Mouse (Mus musculus) cortical plate, adult 2 months (tissue): ENCODE results near the gene Snx3. TPM values are rescaled to one million over a fixed set of nuclear protein-coding genes. Genes with fewer than 3 reads are reported as not detected.

ENCODE experiments used
- H3K27ac ChIP-seq: fragments of 200-500 bp; 2 replicates; pipeline ENCODE4 v1.5.1; 2012; ENCODE audit warnings: low read length, control low read depth, inconsistent platforms; ENCODE audit not compliant: insufficient read depth
- H3K4me1 ChIP-seq: fragments of 200-500 bp; 2 replicates; pipeline ENCODE4 v1.6.1; 2011; ENCODE audit warnings: low read length; ENCODE audit not compliant: control insufficient read depth, insufficient read depth
- H3K4me3 ChIP-seq: fragments of 200-500 bp; 2 replicates; pipeline ENCODE4 v1.5.1; 2011; ENCODE audit warnings: mild to moderate bottlenecking, low read length, control low read depth; ENCODE audit not compliant: insufficient read depth
- CTCF ChIP-seq: fragments of 200-500 bp; IDR thresholded peaks from 2 replicates; pipeline ENCODE4 v1.5.1; 2011; ENCODE audit warnings: mild to moderate bottlenecking, control low read depth, low read length; ENCODE audit not compliant: insufficient read depth; ENCODE audit errors: extremely low read depth
- POLR2A ChIP-seq: fragments of 200-500 bp; IDR thresholded peaks from 2 replicates; pipeline ENCODE4 v1.6.1; 2011; ENCODE audit warnings: mild to moderate bottlenecking, low read length, control low read depth; ENCODE audit not compliant: insufficient read depth; ENCODE audit errors: extremely low read depth
- polyA plus RNA-seq: library from polyadenylated mRNA; depleted of rRNA; stranded (reverse); fragments of >200 nt; gene quantifications from 2 replicates; pipeline ENCODE4 v1.2.3, GENCODE M21; 2012

Snx3 gene
- polyA plus RNA-seq, 1 experiment = 435 TPM

DNA sequence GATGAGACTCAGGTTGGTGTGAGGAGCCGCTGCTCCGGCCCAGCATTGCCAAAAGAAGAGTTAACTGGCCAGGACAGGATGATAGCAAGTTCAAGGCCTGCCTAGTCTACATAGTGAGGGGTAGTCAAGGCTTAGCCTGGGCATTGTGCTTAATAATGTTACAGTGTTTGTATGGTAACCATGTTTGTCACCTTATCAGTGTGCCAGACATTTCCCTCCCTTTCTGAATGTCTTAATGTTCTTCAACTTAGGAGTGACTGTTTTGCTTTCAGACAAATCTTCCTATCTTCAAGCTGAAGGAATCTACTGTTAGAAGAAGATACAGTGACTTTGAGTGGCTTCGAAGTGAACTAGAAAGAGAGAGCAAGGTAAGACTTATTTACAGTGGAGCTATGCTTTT lies 23.9 kb downstream of the Snx3 start:
- H3K4me3 ChIP-seq = no peak overlapping the region
- no peaks in the 10 kb centered on the region for H3K4me1 ChIP-seq
- no peak overlapping the region for H3K27ac ChIP-seq
- TF ChIP-seq CTCF (no peak), POLR2A (no peak)

DNA sequence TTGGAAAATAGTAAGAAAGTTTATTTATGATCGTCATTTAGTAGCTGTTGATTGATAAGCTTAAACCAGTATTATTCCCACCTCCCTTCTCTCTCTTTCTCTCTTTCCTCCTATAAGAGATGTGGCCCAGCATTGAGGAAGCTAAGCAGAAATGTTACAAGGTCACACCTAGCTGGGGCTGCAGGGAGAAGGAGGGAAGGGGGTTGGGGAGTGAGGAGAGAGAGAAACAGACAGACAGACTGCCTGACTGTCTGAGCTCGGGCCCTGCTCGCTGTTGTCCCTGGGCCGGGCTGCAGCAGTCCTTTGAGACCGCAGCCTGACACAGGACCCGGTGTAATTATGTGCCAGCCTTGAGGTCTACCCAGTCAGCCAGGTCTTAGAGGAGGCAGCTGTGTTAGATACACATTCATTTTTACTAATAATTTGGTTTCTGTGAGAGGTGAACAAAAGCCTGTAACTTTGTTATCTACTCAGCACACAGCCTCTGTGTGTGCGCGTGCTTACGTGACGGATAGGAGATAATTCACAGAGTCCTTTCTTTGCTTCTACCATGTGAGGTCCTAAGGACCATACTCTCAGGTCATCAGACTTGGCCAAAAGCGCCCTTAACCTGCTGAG lies 32.1 kb downstream of the Snx3 start:
- Histone ChIP-seq H3K4me1 (no peaks in the 10 kb centered on the region), H3K4me3 (no peak overlapping the region), H3K27ac (no peak overlapping the region)
- TF ChIP-seq POLR2A (no peak), CTCF (no peak)

DNA sequence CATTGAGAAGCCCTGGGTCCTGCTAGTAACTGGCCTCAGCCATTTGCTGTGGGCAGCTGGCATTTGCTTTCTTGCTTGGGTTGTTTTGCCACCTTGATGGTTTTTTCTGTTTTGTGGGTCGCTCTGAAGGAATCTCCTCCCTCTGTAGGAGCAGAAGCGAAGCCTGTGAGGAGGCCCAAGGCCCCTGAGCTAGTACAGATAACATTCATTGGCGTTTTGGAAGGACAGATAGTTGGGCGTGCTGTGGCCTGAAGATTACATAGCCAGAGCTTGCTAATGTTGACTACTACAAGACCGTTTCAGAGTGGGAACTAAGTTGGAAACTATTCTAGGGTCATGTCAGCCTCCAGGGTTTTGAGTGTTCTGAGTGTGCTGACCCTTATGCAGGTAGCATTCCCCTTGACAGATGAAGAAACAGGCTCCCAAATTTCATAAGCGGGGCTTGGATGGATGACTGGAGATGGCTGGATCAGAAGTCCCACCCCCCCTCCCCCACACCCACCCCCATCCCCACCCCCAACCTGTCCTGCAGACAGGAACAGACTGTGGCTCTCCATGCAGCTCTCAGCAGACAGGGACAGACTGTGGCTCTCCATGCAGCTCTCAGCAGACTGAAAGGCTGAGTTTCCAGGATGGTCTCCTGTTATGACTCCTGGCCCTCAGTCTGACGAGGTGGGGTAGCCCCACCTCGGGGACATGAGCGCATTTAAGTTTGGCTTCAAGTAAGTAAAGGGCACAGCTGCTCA lies 35.9 kb downstream of the Snx3 start:
- H3K27ac ChIP-seq = no peak overlapping the region
- TF ChIP-seq CTCF = no peak
- TF ChIP-seq POLR2A = no peak
- no peaks in the 10 kb centered on the region for H3K4me1 ChIP-seq
- no peak overlapping the region for H3K4me3 ChIP-seq

DNA sequence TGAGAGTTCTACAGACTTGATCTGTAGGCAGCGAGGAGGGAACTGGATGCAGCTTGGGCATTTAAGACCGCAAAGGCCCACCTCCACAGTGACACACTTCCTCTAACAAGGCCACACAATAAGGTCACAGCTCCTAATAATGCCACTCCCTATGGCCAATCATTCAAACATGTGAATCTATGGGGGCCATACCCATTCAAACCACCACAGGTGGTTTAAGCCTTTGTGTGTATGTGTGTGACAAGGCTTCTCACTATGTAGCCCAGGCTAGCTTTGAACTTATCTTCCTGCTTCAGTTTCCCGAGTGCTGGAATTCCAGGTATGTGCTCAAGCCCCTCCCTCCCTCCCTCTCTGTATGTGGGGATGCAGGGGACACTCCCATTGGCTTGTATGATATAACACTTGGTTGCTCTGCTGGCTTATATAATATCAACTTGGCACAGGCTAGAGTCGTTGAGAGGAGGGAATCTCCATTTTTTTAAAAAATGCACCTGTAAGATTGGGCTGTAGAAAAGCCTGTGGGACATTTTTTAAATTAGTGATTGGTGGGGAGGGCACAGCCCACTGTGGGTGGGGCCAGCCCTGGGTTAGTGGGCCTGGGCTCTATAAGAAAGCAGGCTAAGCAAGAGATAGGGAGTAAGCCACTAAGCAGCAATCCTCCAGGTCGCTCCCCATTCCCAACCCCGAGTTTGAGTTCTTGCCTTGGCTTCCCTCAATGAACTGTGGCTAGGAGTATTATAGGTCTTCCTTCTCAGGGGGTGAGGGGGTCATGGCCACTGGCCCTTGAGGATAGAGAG lies 44.1 kb downstream of the Snx3 start:
- Histone ChIP-seq H3K4me3 (no peak overlapping the region), H3K4me1 (no peaks in the 10 kb centered on the region), H3K27ac (no peak overlapping the region)
- no peak for TF ChIP-seq CTCF
- no peak for TF ChIP-seq POLR2A

DNA sequence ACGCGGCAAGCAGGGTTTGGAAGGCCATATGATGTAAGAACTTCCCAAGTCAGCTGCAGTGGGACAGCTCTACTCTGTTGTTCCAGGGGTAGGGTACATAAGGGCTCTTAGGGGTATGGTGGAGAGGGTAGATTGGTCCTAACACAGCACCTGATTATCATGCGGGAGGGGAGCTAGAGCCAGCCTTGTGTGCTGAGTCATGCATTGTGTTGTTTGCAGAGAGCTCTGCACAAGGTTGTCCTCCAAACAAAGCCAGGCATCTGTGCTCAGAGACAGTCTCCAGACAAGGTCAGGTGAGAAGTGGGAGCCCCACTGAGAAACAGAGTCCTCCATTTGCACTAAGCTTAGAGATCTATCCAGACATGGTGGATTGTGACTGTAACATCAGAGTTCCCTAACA lies 44.7 kb downstream of the Snx3 start:
- H3K27ac ChIP-seq = no peak overlapping the region
- H3K4me1 ChIP-seq = no peaks in the 10 kb centered on the region
- TF ChIP-seq POLR2A = no peak
- TF ChIP-seq CTCF = no peak
- no peak overlapping the region for H3K4me3 ChIP-seq

DNA sequence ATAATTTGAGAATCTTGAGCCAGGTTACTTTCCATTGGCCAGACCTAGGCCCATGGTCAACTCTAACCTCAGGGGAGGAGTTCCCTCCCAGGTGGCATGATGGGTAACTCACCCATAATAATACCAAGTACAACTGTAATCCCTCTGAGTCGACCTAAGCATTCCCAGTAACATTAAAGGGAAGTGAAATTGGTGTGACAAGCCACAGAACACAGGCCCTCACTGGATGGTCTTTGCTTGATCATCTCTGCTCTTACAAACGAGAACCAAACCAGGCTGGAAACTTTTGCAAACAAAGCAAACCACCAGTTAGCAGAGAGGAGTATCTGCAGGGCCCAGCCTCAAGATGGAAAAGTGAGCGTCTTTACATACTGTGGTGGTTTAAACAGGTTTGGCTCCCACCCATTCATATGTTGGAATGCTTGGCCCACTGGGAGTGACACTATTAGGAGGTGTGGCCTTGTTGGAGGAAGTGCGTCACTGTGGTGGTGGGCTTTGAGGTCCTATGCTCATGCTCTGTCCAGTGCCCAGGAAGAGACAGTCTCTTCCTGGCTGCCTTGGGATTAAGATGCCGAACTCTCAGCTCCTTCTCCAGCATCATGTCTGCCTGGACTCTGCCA lies 57.9 kb downstream of the Snx3 start:
- no peak for TF ChIP-seq CTCF
- no peak for TF ChIP-seq POLR2A
- Histone ChIP-seq H3K27ac (no peak overlapping the region), H3K4me3 (no peak overlapping the region), H3K4me1 (no peaks in the 10 kb centered on the region)

DNA sequence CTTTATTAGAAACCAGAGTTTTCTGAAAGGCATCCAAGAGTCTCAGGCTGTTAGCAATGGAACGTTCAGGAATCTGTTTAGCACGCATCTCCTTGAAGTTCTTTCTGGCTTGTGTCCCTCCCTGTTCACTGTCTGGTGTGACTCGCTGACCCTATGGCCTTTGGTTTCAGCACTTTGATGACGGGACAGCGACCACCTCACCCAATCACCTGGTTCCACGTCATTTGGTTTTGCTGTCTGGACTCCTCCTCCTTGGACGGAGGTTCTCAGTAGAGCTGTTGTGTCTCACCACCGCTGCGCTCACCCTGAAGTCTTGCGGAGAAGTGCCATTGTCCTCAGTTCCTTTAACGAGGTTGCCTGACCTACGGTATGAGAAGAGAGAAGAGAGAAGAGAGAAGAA lies 60.4 kb downstream of the Snx3 start:
- TF ChIP-seq POLR2A = no peak
- TF ChIP-seq CTCF = no peak

DNA sequence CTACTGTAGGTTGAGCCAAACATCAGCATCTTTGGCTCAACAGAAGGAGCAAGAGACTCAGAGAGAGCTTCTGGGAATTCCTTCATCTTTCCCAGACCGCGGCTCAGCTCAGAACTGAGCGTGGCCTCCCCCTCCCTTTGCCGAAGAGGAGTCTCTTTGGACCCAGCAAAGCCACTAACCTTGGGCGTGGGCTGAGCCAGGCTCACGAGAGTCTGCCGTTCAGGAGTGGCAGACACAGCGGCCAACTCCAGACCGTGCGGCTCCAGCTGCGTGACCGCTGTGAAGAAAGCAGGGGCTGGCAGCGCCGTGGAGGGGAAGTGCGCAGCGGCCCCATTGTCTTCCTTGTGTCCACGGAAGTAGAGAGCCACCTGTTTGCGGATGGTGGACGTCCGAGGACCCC lies 70.7 kb downstream of the Snx3 start:
- no peak for TF ChIP-seq POLR2A
- TF ChIP-seq CTCF = no peak
- H3K4me3 ChIP-seq = peak overlapping the region; percentile 5
- no peak overlapping the region for H3K27ac ChIP-seq

More for the DNA sequence above, 60.4 kb downstream of the Snx3 start:
- Histone ChIP-seq H3K4me1 (no peaks in the 10 kb centered on the region), H3K4me3 (no peak overlapping the region), H3K27ac (no peak overlapping the region)

DNA sequence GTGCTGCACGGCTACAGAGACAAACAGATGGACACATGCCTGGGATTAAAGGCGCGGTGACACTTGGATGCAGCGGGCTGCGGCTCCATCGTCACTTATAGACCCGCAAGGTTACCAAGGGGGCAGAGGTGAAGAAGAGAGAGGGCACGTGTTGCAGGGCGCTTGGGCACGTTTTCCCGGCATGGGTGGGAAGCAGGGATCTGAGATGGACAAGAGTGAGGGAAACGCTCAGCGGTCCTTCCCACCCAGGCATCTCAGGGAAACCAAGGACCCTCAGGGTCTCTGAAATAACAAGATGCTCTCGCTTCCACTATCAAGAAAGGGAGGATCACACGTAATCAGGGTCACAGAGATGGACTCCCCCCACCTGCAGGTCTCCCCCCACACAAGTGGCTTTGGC lies 71.1 kb downstream of the Snx3 start:
- Histone ChIP-seq H3K4me1 (no peaks in the 10 kb centered on the region), H3K4me3 (peak overlapping the region; percentile 5; the same call in 1 of the 2 replicates), H3K27ac (no peak overlapping the region)
- TF ChIP-seq POLR2A (no peak), CTCF (no peak)

More for the DNA sequence above, 70.7 kb downstream of the Snx3 start:
- no peaks in the 10 kb centered on the region for H3K4me1 ChIP-seq
